Mouse (Mus musculus) brain, embryonic 18.5 days (tissue): ENCODE data around the gene Map7d2.
"Not testable (repeated sequence)": the region's sequence is repeated elsewhere in the genome, so short reads cannot be mapped to it uniquely, and the experiment has no call there.

Source experiments
- DNase-seq: peaks from one replicate; pipeline ENCODE4 v3.0.0-alpha.2; 2012; ENCODE audit warnings: low read depth, low spot score

The Map7d2 gene

DNA sequence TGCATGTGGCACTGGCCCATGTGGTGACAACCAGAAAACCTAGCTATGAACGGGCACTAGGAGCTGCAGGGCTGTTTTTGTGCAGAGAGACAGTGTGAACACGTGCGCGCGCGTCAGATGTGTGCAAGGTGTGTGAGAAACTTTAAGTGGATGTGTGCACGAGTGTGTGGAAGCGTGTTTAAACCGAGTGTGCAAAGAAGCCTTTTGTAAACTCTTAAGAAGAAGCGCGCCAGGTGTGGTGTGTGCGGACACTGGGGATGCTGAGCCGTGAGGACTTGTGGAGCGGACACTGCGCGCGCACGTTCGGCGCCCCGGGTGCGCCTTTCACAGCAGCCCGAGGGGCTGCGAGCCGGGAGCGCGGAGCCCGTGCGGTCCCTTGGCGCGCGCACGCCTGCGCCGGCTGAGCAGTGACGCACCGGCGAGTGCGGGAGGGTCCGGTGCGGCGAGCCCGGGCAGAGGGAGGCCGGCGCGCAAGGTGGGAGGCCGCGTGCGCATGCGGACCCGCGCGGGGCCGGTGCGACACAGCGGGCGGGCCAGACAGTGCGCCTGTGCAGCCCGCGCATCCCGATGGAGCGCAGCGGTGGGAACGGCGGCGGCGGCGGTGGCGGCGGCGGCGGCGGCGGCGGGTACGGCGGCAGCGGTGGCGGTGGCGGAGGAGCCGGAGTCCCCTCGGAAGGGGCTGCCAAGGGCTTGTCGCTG is at the start of gene Map7d2:
TSS of gene Map7d2 (plus strand) at position 443 of the 699 bp plus-strand sequence.
- peak; percentile 22 for DNase-seq

DNA sequence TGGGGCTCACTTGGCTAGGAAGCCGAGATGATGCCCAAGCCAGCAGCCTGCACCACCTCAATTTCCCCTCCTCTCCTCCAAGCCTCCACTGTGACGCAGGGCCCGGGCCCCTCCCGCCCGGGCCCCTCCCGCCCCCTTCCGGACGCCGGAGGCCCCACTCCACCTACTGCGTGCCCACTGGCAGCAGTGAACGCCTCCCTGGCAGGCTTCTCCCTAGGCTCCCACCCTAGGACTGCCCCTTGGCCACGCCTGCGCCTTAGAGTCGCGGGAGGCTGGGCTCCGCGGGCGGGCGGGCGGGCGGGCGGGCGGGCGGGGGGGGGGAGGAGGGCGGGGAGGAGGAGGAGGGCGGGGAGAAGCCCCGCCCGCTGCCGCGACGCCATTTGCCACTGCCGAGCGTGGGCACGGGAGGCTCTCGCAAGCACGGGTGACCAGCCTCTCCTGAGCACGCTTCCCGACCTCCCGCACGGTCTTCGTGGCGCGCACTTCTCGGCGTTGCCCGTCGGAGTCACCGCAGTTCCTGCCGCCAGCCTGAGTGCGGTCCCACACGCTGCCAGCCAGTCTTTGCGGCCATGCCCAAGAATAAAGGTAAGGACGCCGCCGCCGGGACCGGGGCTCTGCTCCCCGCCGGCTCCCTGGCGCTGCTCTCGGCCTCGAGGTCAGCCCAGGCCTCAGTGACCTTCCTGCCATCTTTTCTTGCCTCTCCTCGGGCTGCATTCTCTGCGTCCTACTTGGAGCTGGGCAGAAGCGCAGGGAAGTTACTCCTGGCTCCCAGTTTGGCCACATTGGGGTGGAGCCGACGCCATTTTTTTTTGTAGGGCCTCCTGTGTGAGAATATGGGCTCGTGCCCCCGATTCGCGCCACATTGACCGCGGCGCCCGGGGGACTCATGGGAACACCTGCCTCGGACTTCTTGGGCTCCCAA is 42.3 kb upstream of the Map7d2 start, which contains the start of gene Eif1ax:
TSS of gene Eif1ax (plus strand) at position 348 of the 922 bp plus-strand sequence.
- DNase-seq: peak; percentile 34

DNA sequence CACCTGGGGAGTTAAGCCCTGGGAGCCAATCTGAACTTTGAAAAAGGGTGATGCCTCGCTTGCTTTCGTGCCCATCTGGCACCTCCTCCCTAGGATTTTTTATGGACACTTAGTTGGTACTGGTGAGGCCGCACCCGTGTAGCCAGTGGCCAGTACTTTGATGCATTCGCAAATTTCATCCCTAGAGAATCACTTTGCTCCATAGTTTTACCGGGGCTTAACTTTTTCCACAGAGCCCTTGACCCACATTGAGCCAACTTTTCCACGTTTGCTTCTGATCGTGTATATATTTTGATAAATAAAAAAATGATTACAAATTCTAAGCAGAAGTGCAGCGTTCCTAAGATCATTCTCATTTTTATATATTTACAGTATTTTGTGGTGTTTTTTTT is 41.6 kb upstream of the Map7d2 start:
- no peak for DNase-seq

DNA sequence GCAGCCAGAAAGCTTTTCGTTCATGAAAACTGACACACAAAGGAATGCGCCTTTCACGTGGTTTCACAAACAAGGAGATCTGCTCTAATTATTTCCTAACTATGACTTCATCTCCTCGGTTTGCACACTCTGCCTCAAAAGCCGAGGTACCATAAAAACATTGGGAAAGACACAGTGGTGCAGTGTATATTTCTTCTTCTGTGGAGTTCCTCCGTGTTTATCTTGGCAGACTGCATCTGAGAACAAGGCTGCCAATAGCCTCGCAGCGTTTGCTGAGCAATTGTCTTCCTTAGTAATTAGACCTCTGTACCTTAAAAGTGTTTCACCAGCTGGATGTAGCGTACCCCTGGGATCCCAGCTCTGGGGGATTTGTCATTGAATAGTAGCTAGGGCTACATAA is 27.3 kb upstream of the Map7d2 start:
- no peak for DNase-seq

DNA sequence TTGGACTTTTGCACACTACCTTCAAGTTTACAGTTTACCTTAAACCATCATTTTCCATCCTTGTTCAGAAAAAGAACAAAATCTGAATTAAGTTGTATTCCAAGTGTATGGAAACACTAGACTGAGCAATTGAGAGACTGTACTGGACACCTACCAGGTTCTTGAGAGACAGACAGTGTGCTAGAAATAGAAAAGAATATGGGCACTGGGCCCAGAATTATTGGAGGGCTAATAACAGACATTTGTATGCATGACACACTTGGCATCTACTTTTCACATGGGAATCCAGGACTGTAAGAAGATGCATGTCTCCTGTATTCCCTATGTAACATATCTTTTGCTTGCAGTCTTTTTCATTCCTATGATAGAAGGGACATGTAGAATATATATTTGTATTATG is 25.4 kb upstream of the Map7d2 start:
- DNase-seq: no peak

DNA sequence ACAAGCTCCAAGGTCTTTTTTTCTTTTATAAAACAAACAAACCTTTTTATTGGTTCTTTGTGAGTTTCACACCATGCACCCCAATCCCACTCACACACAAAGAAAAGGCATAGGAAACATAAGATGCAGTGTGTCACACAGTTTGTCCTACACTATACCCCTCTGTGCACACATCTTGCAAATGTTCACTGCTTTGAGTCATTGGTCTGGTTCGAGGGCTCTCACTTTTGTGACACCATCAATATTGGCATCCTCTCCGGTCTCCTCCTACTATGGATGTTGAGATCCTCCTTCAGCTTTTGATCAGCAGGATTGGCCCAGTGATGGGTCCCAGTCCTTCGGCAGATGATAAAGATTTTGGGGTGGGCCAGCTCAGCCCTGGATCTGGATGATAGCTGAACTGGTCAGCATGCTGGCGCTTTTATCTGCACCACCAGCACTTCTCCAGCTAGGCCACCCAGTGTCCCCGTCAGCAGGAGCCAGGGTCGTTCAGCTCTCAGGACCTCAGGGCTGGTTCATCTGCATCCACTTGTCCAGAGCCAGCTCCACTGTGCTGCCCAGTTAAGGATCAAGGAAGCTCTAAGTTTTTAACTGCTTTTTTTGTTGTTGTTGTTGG is 23.9 kb upstream of the Map7d2 start:
- DNase-seq: no peak

DNA sequence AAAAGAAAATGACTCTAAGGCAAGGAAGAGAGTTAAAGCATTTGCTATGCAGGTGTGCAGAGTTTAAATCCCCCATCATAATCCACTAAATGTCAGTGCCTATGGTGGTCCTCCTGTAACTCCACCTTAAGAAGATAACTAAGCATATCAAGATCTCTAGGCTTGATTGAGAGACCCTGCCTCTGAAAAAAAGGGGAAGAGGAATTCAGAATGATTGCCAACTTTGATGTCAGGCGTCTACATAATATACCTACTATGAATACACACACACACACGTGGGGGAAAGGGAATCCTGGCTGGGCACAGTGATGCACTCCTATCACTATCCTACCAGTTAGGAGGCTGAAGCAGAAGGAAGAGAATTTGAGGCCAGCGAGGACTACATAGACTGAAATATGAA is 23.1 kb upstream of the Map7d2 start:
- DNase-seq: no peak

DNA sequence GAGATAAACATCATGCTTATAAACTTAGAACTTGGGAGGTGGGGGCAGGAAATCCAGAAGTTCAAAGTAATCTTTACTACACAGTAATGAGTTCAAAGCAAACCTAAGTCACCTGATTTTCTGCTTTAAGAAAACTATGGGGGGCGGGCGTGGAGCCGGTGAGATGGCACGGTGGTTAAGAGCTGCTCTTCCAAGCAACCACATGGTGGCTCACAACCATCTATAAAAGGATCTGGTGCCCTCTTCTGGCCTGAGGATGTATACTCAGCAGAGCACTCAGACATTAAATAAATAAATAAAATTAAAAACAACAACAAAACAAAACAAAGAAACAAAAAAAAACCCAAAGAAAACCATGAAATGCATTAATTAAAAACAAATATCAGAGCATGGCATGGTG is 5.1 kb upstream of the Map7d2 start:
- DNase-seq: no peak

DNA sequence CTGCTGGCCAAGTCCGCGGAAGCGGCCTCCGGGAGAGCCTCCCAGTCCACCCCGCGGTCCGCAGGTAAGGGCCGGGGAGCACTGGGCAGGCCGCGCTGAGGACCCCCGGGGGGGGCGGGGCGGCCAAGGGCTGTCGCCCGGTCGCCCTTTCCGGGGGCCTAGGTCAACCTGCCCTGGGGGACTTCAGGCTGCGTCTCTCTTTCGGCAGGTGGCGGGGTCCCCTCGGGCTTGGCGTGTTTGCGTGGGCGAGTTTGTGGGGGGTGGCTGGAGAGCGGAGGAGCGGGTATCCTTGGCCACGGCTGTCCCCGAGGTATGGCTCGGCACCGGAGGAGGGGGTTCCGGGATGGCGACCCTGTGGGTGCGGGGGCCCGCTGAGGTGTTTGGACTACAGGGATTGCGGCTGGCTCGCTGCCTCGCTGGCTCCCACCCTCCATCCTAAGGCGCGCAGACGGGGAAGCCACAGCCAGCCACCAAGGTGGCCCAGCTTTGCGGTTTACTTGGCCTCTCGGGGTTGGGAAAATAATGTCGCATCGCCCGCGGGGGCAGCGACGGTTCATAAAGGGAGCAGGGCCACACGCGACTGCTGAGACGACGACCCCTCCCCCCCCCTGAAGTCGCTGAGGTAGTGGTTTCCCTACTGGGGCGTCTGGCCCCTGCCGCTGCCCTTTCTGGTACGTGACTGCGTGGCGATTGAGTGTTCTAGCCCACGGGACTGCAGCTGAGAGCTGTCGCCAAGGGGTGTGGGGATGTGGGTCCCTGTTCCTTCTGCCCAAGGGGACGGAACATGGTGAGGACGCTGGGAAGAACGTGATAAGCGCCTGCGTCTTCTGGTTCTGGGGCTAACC is 679 bp downstream of the Map7d2 start:
- DNase-seq: no peak

GRCm38 (mm10) chrX:159430507-159430906 is 16.1 kb downstream of the Map7d2 start:
- not testable (repeated sequence) for DNase-seq

- no peak for DNase-seq
Measured at GRCm38 (mm10) chrX:159442128-159442527, 27.8 kb downstream of the Map7d2 start.

DNA sequence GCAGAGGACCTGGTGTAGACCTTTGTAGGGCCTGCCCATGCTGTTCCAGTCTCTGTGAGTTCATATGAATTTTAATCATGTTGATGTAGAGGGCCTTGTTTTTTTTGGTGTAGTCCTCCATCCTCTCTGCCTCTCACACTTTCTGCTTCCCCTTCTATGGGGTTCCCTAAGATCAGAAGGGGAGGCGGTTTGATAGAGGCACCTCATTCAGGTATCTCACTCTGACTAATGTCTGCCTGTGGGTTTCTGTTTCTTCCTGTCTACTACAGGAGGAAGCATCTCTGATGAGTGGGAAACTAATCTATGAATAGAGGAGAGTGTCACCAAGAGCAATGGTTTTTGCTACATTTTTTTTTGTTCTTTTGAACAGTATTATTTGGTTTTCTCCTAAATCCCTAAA is 32.8 kb downstream of the Map7d2 start:
- no peak for DNase-seq

GRCm38 (mm10) chrX:159459006-159459654 is 44.8 kb downstream of the Map7d2 start:
- no peak for DNase-seq

GRCm38 (mm10) chrX:159474799-159475198 is 60.4 kb downstream of the Map7d2 start:
- no peak for DNase-seq

GRCm38 (mm10) chrX:159478243-159478940 is 64.0 kb downstream of the Map7d2 start:
- not testable (repeated sequence) for DNase-seq

DNA sequence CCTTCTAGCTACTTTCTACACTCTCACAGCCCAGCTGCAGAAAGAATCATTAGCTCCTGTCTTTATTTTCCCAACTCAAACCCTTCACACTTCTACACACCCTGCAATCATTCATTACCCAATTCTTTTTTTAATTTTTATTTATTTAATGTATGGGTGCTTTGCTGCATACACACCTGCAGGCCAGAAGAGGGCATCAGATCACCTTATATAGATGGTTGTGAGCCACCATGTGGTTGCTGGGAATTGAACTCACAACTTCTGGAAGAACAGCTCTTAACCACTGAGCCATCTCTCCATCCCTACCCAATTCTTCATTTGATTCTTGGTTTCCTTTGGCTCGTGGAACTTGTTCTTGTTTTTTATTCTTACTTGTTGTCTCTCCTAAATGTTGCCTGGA is 69.9 kb downstream of the Map7d2 start:
- no peak for DNase-seq

GRCm38 (mm10) chrX:159503181-159503580 is 88.8 kb downstream of the Map7d2 start:
- DNase-seq: no peak

GRCm38 (mm10) chrX:159508331-159509036 is 94.1 kb downstream of the Map7d2 start:
- no peak for DNase-seq

GRCm38 (mm10) chrX:159509042-159509441 is 94.7 kb downstream of the Map7d2 start:
- DNase-seq: no peak
